Mouse (Mus musculus) small intestine, adult 2 months (tissue): Measurements from ENCODE around the gene Cep57l1.

Experiments
- CTCF ChIP-seq: fragments of 200-500 bp; IDR thresholded peaks from 2 replicates; pipeline ENCODE4 v1.5.1; 2012; ENCODE audit warnings: low read depth, mild to moderate bottlenecking, control low read depth, inconsistent platforms, low read length, moderate library complexity, mixed read lengths; ENCODE audit not compliant: insufficient replicate concordance, insufficient read length; ENCODE audit errors: extremely low read depth
- POLR2A ChIP-seq: fragments of 200-500 bp; IDR thresholded peaks from 2 replicates; pipeline ENCODE4 v1.6.1; 2012; ENCODE audit warnings: low read depth, mild to moderate bottlenecking, control low read depth, inconsistent platforms, low read length, moderate library complexity

DNA sequence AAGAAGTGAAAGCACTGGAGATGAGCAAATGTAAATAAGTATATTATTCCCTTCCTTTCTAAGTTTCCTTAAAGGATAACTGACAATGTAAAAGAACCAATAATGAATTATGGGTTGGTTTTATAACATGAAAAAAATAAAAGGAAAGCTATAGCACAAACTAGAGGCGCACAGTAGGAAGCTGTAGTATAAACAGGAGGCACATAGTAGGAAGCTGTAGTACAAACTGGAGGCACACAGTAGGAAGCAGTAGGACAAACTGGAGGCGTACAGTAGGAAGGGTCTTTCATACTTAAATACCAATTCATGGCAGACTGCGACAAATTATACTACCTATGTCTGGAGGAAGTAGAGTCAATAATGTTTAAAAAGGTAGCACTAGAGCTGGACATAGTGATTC, 76.5 kb downstream of the Cep57l1 start:
- no peak for TF ChIP-seq POLR2A
- no peak for TF ChIP-seq CTCF
